In genomic region chr11:110652068-110652467, GRCm38 (mm10) we compare ENCODE assay signal across 27 mouse cellular contexts.
DNase-seq lines count a peak whose midpoint lies in the region; ATAC-seq and TF ChIP-seq lines count a peak whose summit lies in the region.
"Had no signal": no experiment of that assay in that cellular context is flagged by ENCODE, and none has a peak within 500 bp of the region (broad histone marks: within the 10 kb centered on the region; RNA-seq: fewer than 3 reads in every experiment).

No protein-coding gene starts in this region.

- H3K4me2 ChIP-seq in kidney, embryonic 14.5 days (replicated peaks; ENCODE audit: low read depth, low read length): no peak overlapping the region
- H3K4me2 ChIP-seq in embryonic facial prominence, embryonic 14.5 days (ENCODE audit: low read depth, low read length): no peak overlapping the region
- H3K4me2 ChIP-seq in liver, postnatal 0 days (ENCODE audit: low read depth, low read length): no peak overlapping the region
- H3K4me2 ChIP-seq: heart, embryonic 15.5 days; hindbrain, embryonic 14.5 days; limb, embryonic 15.5 days; neural tube, embryonic 12.5 days had no signal

- no peaks in the 10 kb centered on the region for H3K36me3 ChIP-seq in kidney, embryonic 14.5 days (ENCODE audit: control insufficient read depth, insufficient read depth, low read length)
- no peaks in the 10 kb centered on the region for H3K36me3 ChIP-seq in embryonic facial prominence, embryonic 14.5 days (ENCODE audit: control insufficient read depth, insufficient read depth, low read length)
- H3K36me3 ChIP-seq in hindbrain, embryonic 10.5 days: no peaks in the 10 kb centered on the region
- H3K36me3 ChIP-seq in liver, postnatal 0 days (replicated peaks; ENCODE audit: insufficient read depth, low read length): no peaks in the 10 kb centered on the region
- H3K36me3 ChIP-seq: G1E; heart, embryonic 15.5 days; limb, embryonic 15.5 days; neural tube, embryonic 12.5 days had no signal

- H3K4me1 ChIP-seq in kidney, embryonic 14.5 days (ENCODE audit: control insufficient read depth, insufficient read depth, low read length): no peaks in the 10 kb centered on the region
- 0 out of 2 replicates have a peak, but pooled peaks cover 10% of the 10 kb centered on the region for H3K4me1 ChIP-seq in embryonic facial prominence, embryonic 14.5 days (ENCODE audit: control insufficient read depth, insufficient read depth, low read length)
- peaks cover 24% of the 10 kb centered on the region for H3K4me1 ChIP-seq in hindbrain, embryonic 10.5 days (replicated peaks)
- no peaks in the 10 kb centered on the region for H3K4me1 ChIP-seq in liver, postnatal 0 days (ENCODE audit: insufficient read depth)
- H3K4me1 ChIP-seq: heart, embryonic 15.5 days; neural tube, embryonic 12.5 days had no signal

- H3K9me3 ChIP-seq in kidney, embryonic 14.5 days (ENCODE audit: control insufficient read depth, low read length): no peaks in the 10 kb centered on the region
- H3K9me3 ChIP-seq in embryonic facial prominence, embryonic 14.5 days (ENCODE audit: control insufficient read depth, low read length): no peaks in the 10 kb centered on the region
- no peaks in the 10 kb centered on the region for H3K9me3 ChIP-seq in hindbrain, embryonic 10.5 days
- H3K9me3 ChIP-seq in liver, postnatal 0 days (ENCODE audit: low read length): no peaks in the 10 kb centered on the region
- H3K9me3 ChIP-seq: heart, embryonic 15.5 days; limb, embryonic 15.5 days; neural tube, embryonic 12.5 days had no signal

- H3K27ac ChIP-seq in kidney, embryonic 14.5 days (ENCODE audit: low read depth, low read length): no peak overlapping the region
- H3K27ac ChIP-seq in embryonic facial prominence, embryonic 14.5 days (replicated peaks; ENCODE audit: low read depth, low read length): no peak overlapping the region
- no peak overlapping the region for H3K27ac ChIP-seq in hindbrain, embryonic 10.5 days
- H3K27ac ChIP-seq in liver, postnatal 0 days (ENCODE audit: low read depth): no peak overlapping the region
- H3K27ac ChIP-seq: heart, embryonic 15.5 days; hindbrain, embryonic 14.5 days; limb, embryonic 15.5 days; liver, embryonic 14.5 days; neural tube, embryonic 12.5 days had no signal

- 24% methylated on average over 3 of the region's 3 CpGs for WGBS in kidney, embryonic 14.5 days
- WGBS in embryonic facial prominence, embryonic 14.5 days: 18% methylated on average over 3 of the region's 3 CpGs
- 41% methylated on average over 3 of the region's 3 CpGs for WGBS in hindbrain, embryonic 10.5 days
- WGBS in liver, postnatal 0 days (ENCODE audit: insufficient replicate concordance): 56% methylated on average over 3 of the region's 3 CpGs

- H3K9ac ChIP-seq in kidney, embryonic 14.5 days (ENCODE audit: low read depth, low read length): no peak overlapping the region
- H3K9ac ChIP-seq in embryonic facial prominence, embryonic 14.5 days (ENCODE audit: low read depth, low read length): no peak overlapping the region
- no peak overlapping the region for H3K9ac ChIP-seq in liver, postnatal 0 days (replicated peaks)
- H3K9ac ChIP-seq: heart, embryonic 15.5 days; hindbrain, embryonic 14.5 days; limb, embryonic 15.5 days; liver, embryonic 14.5 days; neural tube, embryonic 12.5 days had no signal

- TF ChIP-seq EP300 in liver, postnatal 0 days (IDR thresholded peaks at IDR 0.05; ENCODE audit: low read depth): no peak

- no peaks in the 10 kb centered on the region for H3K27me3 ChIP-seq in kidney, embryonic 14.5 days (ENCODE audit: control insufficient read depth, insufficient read depth, low read length)
- H3K27me3 ChIP-seq in embryonic facial prominence, embryonic 14.5 days (replicated peaks; ENCODE audit: control insufficient read depth, insufficient read depth, low read length): no peaks in the 10 kb centered on the region
- no peaks in the 10 kb centered on the region for H3K27me3 ChIP-seq in hindbrain, embryonic 10.5 days (ENCODE audit: insufficient read depth, poor library complexity, severe bottlenecking)
- no peaks in the 10 kb centered on the region for H3K27me3 ChIP-seq in liver, postnatal 0 days (ENCODE audit: insufficient read depth, low read length)
- H3K27me3 ChIP-seq: CH12.LX; heart, embryonic 15.5 days; limb, embryonic 15.5 days; neural tube, embryonic 12.5 days had no signal

- no peak overlapping the region for H3K4me3 ChIP-seq in kidney, embryonic 14.5 days (ENCODE audit: low read length)
- H3K4me3 ChIP-seq in embryonic facial prominence, embryonic 14.5 days (ENCODE audit: low read depth, low read length): no peak overlapping the region
- no peak overlapping the region for H3K4me3 ChIP-seq in hindbrain, embryonic 10.5 days
- H3K4me3 ChIP-seq in liver, postnatal 0 days (ENCODE audit: low read depth, low read length): no peak overlapping the region
- H3K4me3 ChIP-seq: heart, embryonic 15.5 days; limb, embryonic 15.5 days; neural tube, embryonic 12.5 days had no signal

- no peak for DNase-seq in kidney, adult 9 months
- peak; percentile 14 for DNase-seq in Muller cell, postnatal 12 days (ENCODE audit: inconsistent ontology term)
- DNase-seq in embryo, embryonic 10.5 days (ENCODE audit: low spot score): peak; percentile 36
- DNase-seq in embryonic facial prominence, embryonic 14.5 days (ENCODE audit: low spot score): peak; percentile 76
- DNase-seq in hindbrain, embryonic 10.5 days (ENCODE audit: low spot score): no peak
- no peak for DNase-seq in liver, postnatal 0 days
- DNase-seq: adrenal gland, adult 2 months; B cell, adult 2 months; cerebellum, adult 2 months; cerebellum, postnatal 36 days; gastrocnemius, postnatal 36 days; heart, postnatal 36 days; kidney, adult 18-20 months; kidney, postnatal 14 days; layer of hippocampus, adult 9-11 months; lung, postnatal 10 days; midbrain, embryonic 14.5 days; right cerebral cortex, postnatal 14 days had no signal

- no peak for TF ChIP-seq CTCF in liver, postnatal 0 days (IDR thresholded peaks at IDR 0.05; ENCODE audit: low read depth)

- peak; percentile 43; the same call in 1 of the 2 replicates for ATAC-seq in kidney, embryonic 14.5 days (ENCODE audit: low FRiP score, low TSS enrichment)
- ATAC-seq in embryonic facial prominence, embryonic 14.5 days (ENCODE audit: low read depth): peak; percentile 62
- ATAC-seq in liver, postnatal 0 days: no peak
- ATAC-seq: inflammation-experienced regulatory T-cells, adult 6 months had no signal

Comparison
In these comparisons a context has a peak if more than half of its experiments do, and no peak if none do; other contexts are left out.
1. DNase-seq: peak in Muller cell, postnatal 12 days (single experiment), embryo, embryonic 10.5 days (single experiment) and embryonic facial prominence, embryonic 14.5 days (single experiment); none in kidney, adult 9 months (single experiment), hindbrain, embryonic 10.5 days (single experiment) and liver, postnatal 0 days (single experiment).